ENCODE assay signal across 21 mouse cellular contexts in genomic region chr13:33001341-33001740, GRCm38 (mm10). TPM values are rescaled to one million over a fixed set of nuclear protein-coding genes. Genes with fewer than 3 reads are reported as not detected.
DNase-seq lines count a peak whose midpoint lies in the region; ATAC-seq lines count a peak whose summit lies in the region.
"Had no signal": no experiment of that assay in that cellular context is flagged by ENCODE, and none has a peak within 500 bp of the region (broad histone marks: within the 10 kb centered on the region; RNA-seq: fewer than 3 reads in every experiment).

No protein-coding gene starts in this region.

- peak; percentile 51 for ATAC-seq in CD4-positive, CD25-positive, alpha-beta regulatory T cell, adult 4 months
- ATAC-seq in kidney, embryonic 14.5 days (ENCODE audit: low FRiP score, low TSS enrichment), result no peak
- ATAC-seq: forebrain, postnatal 0 days; hindbrain, embryonic 16.5 days; intestine, embryonic 15.5 days had no signal

- WGBS in kidney, embryonic 14.5 days, result 93% methylated on average over 5 of the region's 5 CpGs

- H3K36me3 ChIP-seq in kidney, embryonic 14.5 days (ENCODE audit: control insufficient read depth, insufficient read depth, low read length), result no peaks in the 10 kb centered on the region
- H3K36me3 ChIP-seq: embryonic facial prominence, embryonic 13.5 days; forebrain, embryonic 12.5 days; G1E; heart, embryonic 13.5 days; intestine, embryonic 15.5 days had no signal

- no peaks in the 10 kb centered on the region for H3K9me3 ChIP-seq in kidney, embryonic 14.5 days (ENCODE audit: control insufficient read depth, low read length)
- H3K9me3 ChIP-seq: embryonic facial prominence, embryonic 13.5 days; forebrain, embryonic 12.5 days; G1E; heart, embryonic 13.5 days; intestine, embryonic 15.5 days had no signal

- no peaks in the 10 kb centered on the region for H3K27me3 ChIP-seq in kidney, embryonic 14.5 days (ENCODE audit: control insufficient read depth, insufficient read depth, low read length)
- H3K27me3 ChIP-seq: embryonic facial prominence, embryonic 13.5 days; forebrain, embryonic 12.5 days; heart, embryonic 13.5 days; intestine, embryonic 15.5 days had no signal

- no peak overlapping the region for H3K4me2 ChIP-seq in kidney, embryonic 14.5 days (replicated peaks; ENCODE audit: low read depth, low read length)
- H3K4me2 ChIP-seq: embryonic facial prominence, embryonic 13.5 days; forebrain, embryonic 12.5 days; heart, embryonic 13.5 days; intestine, embryonic 15.5 days had no signal

- H3K27ac ChIP-seq in kidney, embryonic 14.5 days (ENCODE audit: low read depth, low read length), result no peak overlapping the region
- H3K27ac ChIP-seq: embryonic facial prominence, embryonic 13.5 days; forebrain, embryonic 12.5 days; heart, embryonic 13.5 days; intestine, embryonic 15.5 days had no signal

- peak; percentile 83 for DNase-seq in CD4-positive helper T cell, adult 2 months (ENCODE audit: low read depth, low spot score)
- peak; percentile 84 for DNase-seq in induced T-regulatory cell, adult 2 months (ENCODE audit: low read depth)
- DNase-seq in natural killer cell, adult 2 months (ENCODE audit: low spot score in 2 of 2), result peak; percentile 53 to 78
- DNase-seq in retina, postnatal 1 day, result no peak
- no peak for DNase-seq in urinary bladder, postnatal 36 days (ENCODE audit: low spot score in 2 of 2)
- DNase-seq: adrenal gland, postnatal 14 days; B cell, adult 2 months; cerebellum, adult 11-12 months; cerebellum, adult 9-11 months; cerebellum, postnatal 36 days; forebrain, postnatal 0 days; gastrocnemius, postnatal 14 days; heart, postnatal 36 days had no signal

- no peaks in the 10 kb centered on the region for H3K4me1 ChIP-seq in kidney, embryonic 14.5 days (ENCODE audit: control insufficient read depth, insufficient read depth, low read length)

- no peak overlapping the region for H3K4me3 ChIP-seq in kidney, embryonic 14.5 days (ENCODE audit: low read length)
- H3K4me3 ChIP-seq: embryonic facial prominence, embryonic 13.5 days; forebrain, embryonic 12.5 days; heart, embryonic 13.5 days; intestine, embryonic 15.5 days had no signal

- no peak overlapping the region for H3K9ac ChIP-seq in kidney, embryonic 14.5 days (ENCODE audit: low read depth, low read length)
- H3K9ac ChIP-seq: embryonic facial prominence, embryonic 13.5 days; forebrain, embryonic 12.5 days; forebrain, postnatal 0 days; heart, embryonic 13.5 days; intestine, embryonic 15.5 days had no signal

RNA-seq across cellular contexts. Expression of gene Serpinb9, which starts 1.7 kb away (rescaled TPM):
- 10 to 100 TPM; 21.9 to 23.4 TPM for polyA plus RNA-seq in CD4-positive, CD25-positive, alpha-beta regulatory T cell, adult 4 months (2017; shearing (Covaris generic))
- polyA plus RNA-seq in kidney, embryonic 14.5 days (2014; fragmentation: Nextera tagmentation; extraction: Ambion mirVana), result 6.9 and 7.9 TPM in 2 replicates

RNA-seq across cellular contexts. Expression of gene Serpinb9b, which starts 25.9 kb away (rescaled TPM):
- polyA plus RNA-seq in CD4-positive, CD25-positive, alpha-beta regulatory T cell, adult 4 months (2017; shearing (Covaris generic)), result under 1 TPM in 1 of 2 experiments, not detected in 1; 0.42 TPM
- polyA plus RNA-seq in kidney, embryonic 14.5 days (2014; fragmentation: Nextera tagmentation; extraction: Ambion mirVana), result not detected in 2 replicates
- polyA plus RNA-seq: embryonic facial prominence, embryonic 13.5 days; G1E had no signal

RNA-seq across cellular contexts. Expression of gene Serpinb6b, which starts 36.3 kb away (rescaled TPM):
- 10 to 100 TPM; 29.2 to 38.8 TPM for polyA plus RNA-seq in CD4-positive, CD25-positive, alpha-beta regulatory T cell, adult 4 months (2017; shearing (Covaris generic))
- polyA plus RNA-seq in kidney, embryonic 14.5 days (2014; fragmentation: Nextera tagmentation; extraction: Ambion mirVana), result 1.9 and 2.2 TPM in 2 replicates
- polyA plus RNA-seq: G1E had no signal

Comparison
In these comparisons a context has a peak if more than half of its experiments do, and no peak if none do; other contexts are left out.
1. DNase-seq: peak in CD4-positive helper T cell, adult 2 months (single experiment), induced T-regulatory cell, adult 2 months (single experiment) and natural killer cell, adult 2 months (2 of 2); none in retina, postnatal 1 day (single experiment) and urinary bladder, postnatal 36 days (0 of 2).